Comparison of ENCODE assay signal across 23 mouse cellular contexts in the genomic region with DNA sequence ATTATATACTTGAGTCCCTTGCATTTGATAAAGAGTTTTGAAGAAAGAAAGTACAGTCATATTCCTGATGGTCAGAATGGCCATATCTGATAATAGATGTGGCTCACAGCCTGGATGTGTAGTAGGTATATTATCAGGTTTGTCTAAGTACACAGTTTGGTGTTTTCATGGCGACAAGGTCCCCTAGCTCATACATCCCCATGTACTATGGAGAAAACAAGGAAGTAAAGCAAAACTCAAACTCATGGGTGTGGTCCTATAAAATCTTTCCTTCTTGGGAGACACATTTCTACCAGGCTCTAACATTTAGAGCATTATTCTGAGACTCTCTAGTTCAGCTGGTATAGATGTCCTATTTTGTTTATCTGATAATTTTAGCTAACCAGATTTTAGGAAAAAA.
"Had no signal": no experiment of that assay in that cellular context is flagged by ENCODE, and none has a peak within 500 bp of the region (broad histone marks: within the 10 kb centered on the region; RNA-seq: fewer than 3 reads in every experiment).

No protein-coding gene starts in this region.

- H3K9ac ChIP-seq: liver, embryonic 13.5 days; liver, embryonic 15.5 days; liver, postnatal 0 days; lung, embryonic 15.5 days; midbrain, embryonic 12.5 days; neural tube, embryonic 13.5 days; neural tube, embryonic 15.5 days had no signal

- DNase-seq: liver, embryonic 13.5 days; liver, postnatal 0 days; lung, adult 2 months; lung, postnatal 14 days; lung, postnatal 36 days; midbrain, embryonic 14.5 days; right cerebral cortex, postnatal 25 days; right cerebral cortex, postnatal 4 days; spleen, adult 18-20 months; thymus, adult 18-20 months; thymus, postnatal 14 days; thymus, postnatal 36 days had no signal

- H3K27ac ChIP-seq: liver, embryonic 13.5 days; liver, embryonic 15.5 days; lung, embryonic 15.5 days; macrophage; midbrain, embryonic 10.5 days; midbrain, embryonic 12.5 days; neural tube, embryonic 13.5 days; neural tube, embryonic 15.5 days had no signal

- H3K4me2 ChIP-seq: liver, embryonic 13.5 days; liver, embryonic 15.5 days; lung, embryonic 15.5 days; midbrain, embryonic 12.5 days; neural tube, embryonic 13.5 days; neural tube, embryonic 15.5 days had no signal

- ATAC-seq: liver, postnatal 0 days; lung, postnatal 0 days; midbrain, embryonic 16.5 days had no signal

- H3K9me3 ChIP-seq: liver, embryonic 13.5 days; liver, embryonic 15.5 days; lung, embryonic 15.5 days; megakaryocyte, embryonic 14.5 days; midbrain, embryonic 10.5 days; midbrain, embryonic 12.5 days; neural tube, embryonic 13.5 days; neural tube, embryonic 15.5 days had no signal

- H3K4me3 ChIP-seq: liver, embryonic 13.5 days; liver, embryonic 15.5 days; lung, embryonic 15.5 days; megakaryocyte, embryonic 14.5 days; midbrain, embryonic 10.5 days; midbrain, embryonic 12.5 days; myocyte; neural tube, embryonic 13.5 days; neural tube, embryonic 15.5 days had no signal

- H3K36me3 ChIP-seq: lung, embryonic 15.5 days; midbrain, embryonic 10.5 days; midbrain, embryonic 12.5 days; neural tube, embryonic 13.5 days; neural tube, embryonic 15.5 days had no signal

- H3K27me3 ChIP-seq: liver, embryonic 13.5 days; liver, embryonic 15.5 days; lung, embryonic 15.5 days; megakaryocyte, embryonic 14.5 days; midbrain, embryonic 12.5 days; neural tube, embryonic 13.5 days; neural tube, embryonic 15.5 days had no signal

- H3K4me1 ChIP-seq: midbrain, embryonic 12.5 days; neural tube, embryonic 13.5 days had no signal
